Comparison of ENCODE assay signal across 10 mouse cellular contexts in genomic region chr19:5940173-5940572, GRCm38 (mm10). TPM values are rescaled to one million over a fixed set of nuclear protein-coding genes. Genes with fewer than 3 reads are reported as not detected.
DNase-seq lines count a peak whose midpoint lies in the region; ATAC-seq and TF ChIP-seq lines count a peak whose summit lies in the region.
"Had no signal": no experiment of that assay in that cellular context is flagged by ENCODE, and none has a peak within 500 bp of the region (broad histone marks: within the 10 kb centered on the region; RNA-seq: fewer than 3 reads in every experiment).

No protein-coding gene starts in this region.

- TF ChIP-seq POLR2A in myocyte (IDR thresholded peaks at IDR 0.05; ENCODE audit: insufficient read length, low read depth), result peak; percentile 11

- no peaks in the 10 kb centered on the region for H3K36me3 ChIP-seq in forebrain, postnatal 0 days (ENCODE audit: insufficient read depth)
- no peaks in the 10 kb centered on the region for H3K36me3 ChIP-seq in myocyte (ENCODE audit: control insufficient read depth, insufficient read depth)

- H3ac ChIP-seq in myocyte (ENCODE audit: control insufficient read depth, insufficient read length), result no peak overlapping the region

- peak; percentile 38 for DNase-seq in layer of hippocampus, adult 9-11 months
- no peak for DNase-seq in layer of hippocampus, adult 11-12 months (ENCODE audit: low spot score)
- peak; percentile 86 for DNase-seq in adrenal gland, postnatal 10 days
- peak; percentile 32 for DNase-seq in forebrain, postnatal 0 days
- DNase-seq in kidney, adult 18-20 months, result peak; percentile 85
- no peak for DNase-seq in thymus, postnatal 25 days
- no peak for DNase-seq in thymus, adult 18-20 months

- H3K27ac ChIP-seq in forebrain, postnatal 0 days (ENCODE audit: low read depth, low read length), result no peak overlapping the region

- H3K4me1 ChIP-seq in forebrain, postnatal 0 days (ENCODE audit: insufficient read depth), result no peaks in the 10 kb centered on the region

- ATAC-seq in forebrain, postnatal 0 days, result 0 out of 2 replicates have a peak, but pooled peaks have one; percentile 14

- WGBS in forebrain, postnatal 0 days, result 50% methylated on average over 4 of the region's 4 CpGs

- no peaks in the 10 kb centered on the region for H3K79me2 ChIP-seq in myocyte (ENCODE audit: control insufficient read depth, insufficient read depth)

- H3K9ac ChIP-seq in forebrain, postnatal 0 days, result no peak overlapping the region

- no peak overlapping the region for H3K4me3 ChIP-seq in forebrain, postnatal 0 days (ENCODE audit: low read depth, low read length)
- no peak overlapping the region for H3K4me3 ChIP-seq in myocyte

- TF ChIP-seq CTCF in forebrain, postnatal 0 days (IDR thresholded peaks at IDR 0.05; ENCODE audit: low read depth), result no peak

- H3K27me3 ChIP-seq in forebrain, postnatal 0 days (ENCODE audit: insufficient read depth, low read length), result no peaks in the 10 kb centered on the region
- H3K27me3 ChIP-seq in myocyte (ENCODE audit: control insufficient read depth, insufficient read depth, insufficient read length), result no peaks in the 10 kb centered on the region

- H3K9me3 ChIP-seq in forebrain, postnatal 0 days (ENCODE audit: low read length), result no peaks in the 10 kb centered on the region

- H3K4me2 ChIP-seq in forebrain, postnatal 0 days (ENCODE audit: low read depth), result no peak overlapping the region
- peak overlapping the region; percentile 62 for H3K4me2 ChIP-seq in myocyte (ENCODE audit: low read depth)

TF ChIP-seq in myocyte, 11 proteins besides CTCF, POLR2A, EP300 and RAD21:
- TF ChIP-seq MYOD1 (IDR thresholded peaks at IDR 0.05; ENCODE audit: control insufficient read depth in 1 of 3, insufficient read length in 2 of 3, low read depth in 2 of 3) (peak in 2 of 3 experiments; percentile 51 to 83), SRF (IDR thresholded peaks at IDR 0.05; ENCODE audit: control insufficient read depth, insufficient read length, low read depth) (no peak), CEBPB (IDR thresholded peaks at IDR 0.05; ENCODE audit: insufficient read depth, poor library complexity, severe bottlenecking) (no peak), MYOG (IDR thresholded peaks at IDR 0.05; ENCODE audit: control insufficient read depth in 1 of 3, insufficient read depth in 1 of 3, insufficient read length in 2 of 3, low read depth in 2 of 3) (peak in 2 of 3 experiments; percentile 68 to 87), TCF12 (IDR thresholded peaks at IDR 0.05; ENCODE audit: insufficient read depth, poor library complexity, severe bottlenecking) (no peak), USF1 (IDR thresholded peaks at IDR 0.05; ENCODE audit: low read depth) (no peak)

RNA-seq across cellular contexts. Expression of gene Cdc42ep2, which starts 15.6 kb away (rescaled TPM):
- 10 to 100 TPM; 10.8 to 11.2 TPM for total RNA-seq in adrenal gland, postnatal 10 days (2021)
- total RNA-seq in forebrain, postnatal 0 days (2014; rRNA removed), result 13.3 and 18.4 TPM in 2 replicates
- 13.5 and 15.6 TPM in 2 replicates for polyA plus RNA-seq in forebrain, postnatal 0 days (2015; fragmentation: Nextera tagmentation; extraction: Ambion mirVana)
- polyA plus RNA-seq in myocyte (2012; fragmentation: generic; extraction: Trizol), result 16.2 TPM
- total RNA-seq: hematopoietic stem cell, adult 5-6 weeks had no signal

RNA-seq across cellular contexts. Expression of gene Pola2, which starts 23.8 kb away (rescaled TPM):
- 10 to 100 TPM; 21.3 to 28.0 TPM for total RNA-seq in adrenal gland, postnatal 10 days (2021)
- 12.4 and 18.1 TPM in 2 replicates for total RNA-seq in forebrain, postnatal 0 days (2014; rRNA removed)
- 13.7 and 15.3 TPM in 2 replicates for polyA plus RNA-seq in forebrain, postnatal 0 days (2015; fragmentation: Nextera tagmentation; extraction: Ambion mirVana)
- 11.9 TPM for polyA plus RNA-seq in myocyte (2012; fragmentation: generic; extraction: Trizol)

RNA-seq across cellular contexts. Expression of gene Dpf2, which starts 27.4 kb away (rescaled TPM):
- 100 to 1,000 TPM; 105 to 119 TPM for total RNA-seq in adrenal gland, postnatal 10 days (2021)
- 52.8 and 64.5 TPM in 2 replicates for total RNA-seq in forebrain, postnatal 0 days (2014; rRNA removed)
- 56.8 and 60.1 TPM in 2 replicates for polyA plus RNA-seq in forebrain, postnatal 0 days (2015; fragmentation: Nextera tagmentation; extraction: Ambion mirVana)
- polyA plus RNA-seq in myocyte (2012; fragmentation: generic; extraction: Trizol), result 78.5 TPM

RNA-seq across cellular contexts. Expression of gene Slc22a20, which starts 45.8 kb away (rescaled TPM):
- total RNA-seq in adrenal gland, postnatal 10 days (2021), result not detected
- not detected in 2 replicates for total RNA-seq in forebrain, postnatal 0 days (2014; rRNA removed)
- polyA plus RNA-seq in forebrain, postnatal 0 days (2015; fragmentation: Nextera tagmentation; extraction: Ambion mirVana), result not detected in 2 replicates
- not detected for polyA plus RNA-seq in myocyte (2012; fragmentation: generic; extraction: Trizol)
- total RNA-seq: hematopoietic stem cell, adult 5-6 weeks; MEL had no signal

RNA-seq across cellular contexts. Expression of gene Tigd3, which starts 46.2 kb away (rescaled TPM):
- total RNA-seq in adrenal gland, postnatal 10 days (2021), result 1 to 10 TPM; 1.6 to 1.9 TPM
- total RNA-seq in forebrain, postnatal 0 days (2014; rRNA removed), result 9.9 and 14.2 TPM in 2 replicates
- polyA plus RNA-seq in forebrain, postnatal 0 days (2015; fragmentation: Nextera tagmentation; extraction: Ambion mirVana), result 8.6 and 10.2 TPM in 2 replicates
- polyA plus RNA-seq in myocyte (2012; fragmentation: generic; extraction: Trizol), result 0.31 TPM

Comparison
In these comparisons a context has a peak if more than half of its experiments do, and no peak if none do; other contexts are left out.
1. DNase-seq: peak in layer of hippocampus, adult 9-11 months (single experiment), adrenal gland, postnatal 10 days (single experiment), forebrain, postnatal 0 days (single experiment) and kidney, adult 18-20 months (single experiment); none in layer of hippocampus, adult 11-12 months (single experiment), thymus, postnatal 25 days (single experiment) and thymus, adult 18-20 months (0 of 2).